Mouse (Mus musculus) midbrain, postnatal 0 days (tissue): ENCODE results near the gene Ldhal6b. TPM values are rescaled to one million over a fixed set of nuclear protein-coding genes. Genes with fewer than 3 reads are reported as not detected.

Experiments used
- ATAC-seq: fragments of 200-750 bp; cut with Nextera tagmentation; 2 replicates; pipeline ENCODE4 v1.8.0; 2017; ENCODE audit warnings: moderate number of reproducible peaks, mild to moderate bottlenecking, moderate TSS enrichment, moderate library complexity; ENCODE audit not compliant: low FRiP score
- DNase-seq: peaks from one replicate; pipeline ENCODE4 v3.0.0-alpha.2; 2015; ENCODE audit warnings: low spot score
- H3K27ac ChIP-seq: fragments of 300-500 bp; sonication (generic); 2 replicates; pipeline ENCODE4 v1.5.1; 2014; ENCODE audit warnings: low read depth, mild to moderate bottlenecking, low read length, mixed read lengths
- H3K27me3 ChIP-seq: fragments of 300-500 bp; sonication (generic); 2 replicates; pipeline ENCODE4 v1.6.1; 2014; ENCODE audit warnings: low read length, control low read depth, mixed read lengths; ENCODE audit not compliant: insufficient read depth
- H3K36me3 ChIP-seq: fragments of 300-500 bp; sonication (generic); 2 replicates; pipeline ENCODE4 v1.6.1; 2014; ENCODE audit warnings: low read length, control low read depth, mixed read lengths; ENCODE audit not compliant: insufficient read depth
- H3K4me1 ChIP-seq: fragments of 300-500 bp; sonication (generic); 2 replicates; pipeline ENCODE4 v1.6.1; 2014; ENCODE audit warnings: mild to moderate bottlenecking, control low read depth, antibody characterized with exemption, low read length, mixed read lengths; ENCODE audit not compliant: insufficient read depth
- H3K4me2 ChIP-seq: fragments of 300-500 bp; sonication (generic); 2 replicates; pipeline ENCODE4 v1.6.1; 2014; ENCODE audit warnings: low read depth, mild to moderate bottlenecking, low read length, mixed read lengths; ENCODE audit not compliant: poor library complexity, severe bottlenecking
- H3K4me3 ChIP-seq: fragments of 300-500 bp; sonication (generic); 2 replicates; pipeline ENCODE4 v1.5.1; 2014; ENCODE audit warnings: low read depth, mild to moderate bottlenecking, low read length, moderate library complexity
- H3K9ac ChIP-seq: fragments of 300-500 bp; sonication (generic); replicated peaks from 2 replicates; pipeline ENCODE4 v1.6.1; 2014; ENCODE audit warnings: mild to moderate bottlenecking, low read length, moderate library complexity, mixed read lengths; ENCODE audit not compliant: poor library complexity, severe bottlenecking
- H3K9me3 ChIP-seq: fragments of 300-500 bp; sonication (generic); 2 replicates; pipeline ENCODE4 v1.6.1; 2016; ENCODE audit warnings: low read length, control low read depth
- CTCF ChIP-seq: IDR thresholded peaks from 2 replicates; pipeline ENCODE4 v1.5.1; 2016; ENCODE audit warnings: antibody characterized with exemption, mild to moderate bottlenecking
- WGBS: fragments of 180-500 bp; shearing (Covaris S2); extraction: QIAGEN DNeasy Blood & Tissue Kit; methylation state at CpG from one replicate; pipeline ENCODE4 v1.1.7; 2014; 5-methylcytosine and 5-hydroxymethylcytosine counted together
- polyA plus RNA-seq: library from polyadenylated mRNA; unstranded; fragments of >200 nt; fragmentation: Nextera tagmentation; extraction: Ambion mirVana; gene quantifications from 2 replicates; pipeline ENCODE4 v1.2.1, GENCODE M21; 2015
- total RNA-seq: library from RNA; depleted of rRNA; stranded (reverse); fragments of >200 nt; gene quantifications from 2 replicates; pipeline ENCODE4 v1.2.3, GENCODE M21; 2014; rRNA removed

The Ldhal6b gene
- 0.19 and 0.55 TPM in 2 replicates for total RNA-seq
- 0.10 and 0.15 TPM in 2 replicates for polyA plus RNA-seq

- peaks cover 6% of the 10 kb centered on the region; the same call in 1 of the 2 replicates for H3K36me3 ChIP-seq
- no peak within 1 kb of the TSS for H3K9ac ChIP-seq
- DNase-seq, result no peak
- TF ChIP-seq CTCF, result no peak
- no peak within 1 kb of the TSS for H3K4me2 ChIP-seq
- H3K9me3 ChIP-seq, result no peaks in the 10 kb centered on the region
- no peak for ATAC-seq
- no peaks in the 10 kb centered on the region for H3K27me3 ChIP-seq
- no peak within 1 kb of the TSS for H3K27ac ChIP-seq
- no peak within 1 kb of the TSS for H3K4me3 ChIP-seq
- H3K4me1 ChIP-seq, result no peaks in the 10 kb centered on the region
- WGBS, result 97% methylated on average over 11 of the region's 11 CpGs
These were observed at the start of gene Ldhal6b for GRCm38 (mm10) chr17:5418545-5418944. Gene Ldhal6b (minus strand): TSS chr17:5418767.

DNA sequence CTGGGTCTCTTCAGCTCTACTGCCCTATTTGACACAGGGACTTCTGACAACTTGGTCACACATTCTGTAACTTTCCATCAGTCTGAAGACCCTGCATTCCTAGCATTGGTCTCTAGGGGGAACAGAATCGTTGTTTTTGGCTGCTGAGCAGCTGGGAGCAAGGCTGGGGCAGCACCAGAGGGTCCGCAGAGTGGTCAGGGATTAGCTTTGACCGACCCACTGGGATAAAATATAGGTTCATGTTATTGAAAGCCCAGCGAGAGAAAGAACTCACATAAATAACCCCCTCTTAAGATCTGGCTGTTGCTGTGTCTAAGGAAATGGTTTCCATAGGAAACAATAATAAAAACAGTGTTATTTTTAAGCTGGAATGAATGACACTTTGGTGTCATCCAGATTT is 48.6 kb upstream of the Ldhal6b start:
- TF ChIP-seq CTCF, result peak; percentile 19; the same call in 1 of the 2 replicates

DNA sequence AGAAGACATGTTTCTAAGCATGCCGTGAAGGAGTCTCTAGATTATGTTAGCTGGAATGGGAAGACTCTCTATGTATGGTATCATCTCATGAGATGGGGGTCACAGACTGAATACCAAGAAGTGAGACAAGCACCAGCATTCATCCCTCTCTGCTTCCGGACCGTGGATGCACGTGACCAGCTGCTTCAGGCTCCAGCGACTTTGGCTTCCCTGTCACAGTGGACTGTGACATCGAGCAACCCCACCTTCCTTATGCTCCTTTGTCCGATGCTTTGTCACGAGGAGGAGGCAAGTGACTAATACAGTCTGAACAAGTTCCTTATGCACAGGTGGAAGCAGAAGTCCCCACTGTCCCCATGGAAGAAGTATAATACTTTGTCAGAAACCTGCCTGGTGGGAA is 48.2 kb upstream of the Ldhal6b start:
- Histone ChIP-seq H3K4me2 (no peak overlapping the region), H3K27ac (no peak overlapping the region), H3K4me1 (no peaks in the 10 kb centered on the region), H3K9ac (no peak overlapping the region), H3K36me3 (no peaks in the 10 kb centered on the region), H3K27me3 (no peaks in the 10 kb centered on the region), H3K9me3 (no peaks in the 10 kb centered on the region), H3K4me3 (no peak overlapping the region)
- TF ChIP-seq CTCF, result no peak
- ATAC-seq (no peak), DNase-seq (no peak)
- WGBS, result 76% methylated on average over 8 of the region's 8 CpGs

More for the DNA sequence above, 48.6 kb upstream of the Ldhal6b start:
- DNase-seq (peak; percentile 4), ATAC-seq (no peak)
- H3K27me3 ChIP-seq, result no peaks in the 10 kb centered on the region
- no peaks in the 10 kb centered on the region for H3K36me3 ChIP-seq
- H3K4me1 ChIP-seq, result no peaks in the 10 kb centered on the region
- no peak overlapping the region for H3K27ac ChIP-seq
- no peak overlapping the region for H3K4me3 ChIP-seq
- no peaks in the 10 kb centered on the region for H3K9me3 ChIP-seq
- WGBS, result 50% methylated on average over 4 of the region's 4 CpGs
- no peak overlapping the region for H3K9ac ChIP-seq
- no peak overlapping the region for H3K4me2 ChIP-seq

- Histone ChIP-seq H3K27me3 (no peaks in the 10 kb centered on the region), H3K9ac (no peak overlapping the region), H3K4me3 (no peak overlapping the region), H3K4me2 (no peak overlapping the region), H3K9me3 (no peaks in the 10 kb centered on the region), H3K36me3 (no peaks in the 10 kb centered on the region), H3K4me1 (no peaks in the 10 kb centered on the region), H3K27ac (no peak overlapping the region)
- DNase-seq, result no peak
- TF ChIP-seq CTCF, result no peak
- ATAC-seq, result no peak
- WGBS, result 91% methylated on average over 2 of the region's 2 CpGs
These were observed 45.3 kb upstream of the Ldhal6b start for GRCm38 (mm10) chr17:5463912-5464311.

DNA sequence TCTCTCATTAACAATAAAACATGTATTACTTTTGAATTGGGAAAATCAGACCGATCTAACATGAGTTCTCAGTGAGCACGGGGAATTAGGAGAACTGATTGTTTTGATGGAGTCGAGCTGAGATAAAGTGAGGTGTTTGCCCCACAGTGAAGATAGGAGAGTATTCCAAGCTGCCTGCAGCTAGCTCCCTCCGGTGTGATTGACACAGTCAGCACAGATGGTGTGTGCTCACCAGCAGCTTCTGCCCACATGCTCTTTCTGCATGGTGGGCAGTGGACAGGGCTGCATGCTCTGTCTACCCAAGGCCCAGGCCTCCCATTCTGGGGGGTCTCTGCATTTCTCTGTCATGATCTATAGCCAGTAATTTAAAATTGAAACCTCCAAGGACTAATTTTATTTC is 35.1 kb upstream of the Ldhal6b start:
- peak; percentile 11 for DNase-seq
- TF ChIP-seq CTCF, result no peak
- H3K9me3 ChIP-seq, result no peaks in the 10 kb centered on the region
- ATAC-seq, result no peak
- no peaks in the 10 kb centered on the region for H3K36me3 ChIP-seq
- H3K27me3 ChIP-seq, result 0 out of 2 replicates have a peak, but pooled peaks cover 3% of the 10 kb centered on the region
- H3K4me2 ChIP-seq, result no peak overlapping the region
- H3K4me3 ChIP-seq, result no peak overlapping the region
- H3K27ac ChIP-seq, result no peak overlapping the region
- no peaks in the 10 kb centered on the region for H3K4me1 ChIP-seq
- 76% methylated on average over 4 of the region's 4 CpGs for WGBS
- no peak overlapping the region for H3K9ac ChIP-seq

DNA sequence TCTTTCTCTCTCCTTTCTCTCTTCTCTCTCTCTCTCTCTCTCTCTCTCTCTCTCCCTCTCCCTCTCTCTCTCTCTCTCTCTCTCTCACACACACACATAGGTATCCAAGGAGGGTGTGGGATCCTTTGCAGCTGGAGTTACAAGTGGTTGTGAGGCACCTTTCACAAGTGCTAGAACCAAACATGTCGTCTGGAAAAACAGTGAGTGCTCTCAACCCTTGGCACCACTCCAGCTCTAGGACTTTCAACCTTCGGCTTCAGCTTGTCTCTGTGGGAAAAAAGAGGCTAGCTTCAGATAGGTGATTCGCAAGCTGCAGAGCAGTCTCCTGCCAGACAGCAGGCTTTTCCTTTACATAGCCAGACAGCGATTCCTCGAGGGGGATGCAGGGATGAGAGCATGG is 25.2 kb upstream of the Ldhal6b start:
- no peaks in the 10 kb centered on the region for H3K27me3 ChIP-seq
- H3K4me1 ChIP-seq, result no peaks in the 10 kb centered on the region
- ATAC-seq (no peak), DNase-seq (no peak)
- no peaks in the 10 kb centered on the region for H3K9me3 ChIP-seq
- no peak overlapping the region for H3K4me2 ChIP-seq
- no peak overlapping the region for H3K4me3 ChIP-seq
- WGBS, result 57% methylated on average over 5 of the region's 5 CpGs
- H3K27ac ChIP-seq, result no peak overlapping the region
- TF ChIP-seq CTCF, result no peak
- no peaks in the 10 kb centered on the region for H3K36me3 ChIP-seq
- H3K9ac ChIP-seq, result no peak overlapping the region
